Mouse (Mus musculus) heart, embryonic 14.5 days (tissue): Measurements from ENCODE around the gene Ston2. TPM values are rescaled to one million over a fixed set of nuclear protein-coding genes. Genes with fewer than 3 reads are reported as not detected.

ENCODE experiments used
- ATAC-seq: fragments of 200-750 bp; cut with Nextera tagmentation; 2 replicates; pipeline ENCODE4 v1.8.0; 2017; ENCODE audit warnings: low read depth, moderate TSS enrichment; ENCODE audit not compliant: insufficient number of reproducible peaks, insufficient read depth, low FRiP score
- H3K27ac ChIP-seq, 2 experiments: fragments of 200-500 bp in 1 of 2; fragments of 300-500 bp in 1 of 2; sonication (generic) in 1 of 2; replicated peaks in 1 of 2; 2 replicates each; pipeline ENCODE4 v1.5.1; 2012 to 2014; ENCODE audit warnings: low read depth in 2 of 2, low read length in 2 of 2, control low read depth in 1 of 2, mild to moderate bottlenecking in 1 of 2, mixed read lengths in 1 of 2; ENCODE audit not compliant: control insufficient read depth in 1 of 2, insufficient read depth in 1 of 2
- H3K27me3 ChIP-seq: fragments of 300-500 bp; sonication (generic); 2 replicates; pipeline ENCODE4 v1.6.1; 2014; ENCODE audit warnings: mild to moderate bottlenecking, low read length, control low read depth; ENCODE audit not compliant: control insufficient read depth, insufficient read depth
- H3K36me3 ChIP-seq: fragments of 300-500 bp; sonication (generic); 2 replicates; pipeline ENCODE4 v1.6.1; 2014; ENCODE audit warnings: mild to moderate bottlenecking, control low read depth, low read length, mixed read lengths; ENCODE audit not compliant: control insufficient read depth, insufficient read depth
- H3K4me1 ChIP-seq, 2 experiments: fragments of 200-500 bp in 1 of 2; fragments of 300-500 bp in 1 of 2; sonication (generic) in 1 of 2; 2 replicates each; pipeline ENCODE4 v1.6.1; 2012 to 2014; ENCODE audit warnings: low read length in 2 of 2, control low read depth in 1 of 2, mixed read lengths in 1 of 2; ENCODE audit not compliant: control insufficient read depth in 2 of 2, insufficient read depth in 2 of 2
- H3K4me2 ChIP-seq: fragments of 300-500 bp; sonication (generic); 2 replicates; pipeline ENCODE4 v1.6.1; 2014; ENCODE audit warnings: mild to moderate bottlenecking, low read length
- H3K4me3 ChIP-seq, 2 experiments: fragments of 200-500 bp in 1 of 2; fragments of 300-500 bp in 1 of 2; sonication (generic) in 1 of 2; 2 replicates each; pipeline ENCODE4 v1.5.1; 2012 to 2014; ENCODE audit warnings: low read length in 2 of 2, mild to moderate bottlenecking in 2 of 2, control low read depth in 1 of 2, low read depth in 1 of 2, moderate library complexity in 1 of 2; ENCODE audit not compliant: control insufficient read depth in 1 of 2, insufficient read depth in 1 of 2
- H3K9ac ChIP-seq: fragments of 300-500 bp; sonication (generic); 2 replicates; pipeline ENCODE4 v1.6.1; 2014; ENCODE audit warnings: mild to moderate bottlenecking, low read length
- H3K9me3 ChIP-seq: fragments of 300-500 bp; sonication (generic); 2 replicates; pipeline ENCODE4 v1.6.1; 2016; ENCODE audit warnings: low read length, control low read depth; ENCODE audit not compliant: control insufficient read depth
- WGBS: fragments of 180-500 bp; shearing (Covaris S2); extraction: QIAGEN DNeasy Blood & Tissue Kit; methylation state at CpG from one replicate; pipeline ENCODE4 v1.1.7; 2014; 5-methylcytosine and 5-hydroxymethylcytosine counted together
- polyA plus RNA-seq: library from polyadenylated mRNA; unstranded; fragments of >200 nt; fragmentation: Nextera tagmentation; extraction: Ambion mirVana; gene quantifications from 2 replicates; pipeline ENCODE4 v1.2.1, GENCODE M21; 2014

Gene Ston2
- polyA plus RNA-seq, 1 experiment from 2014 or later, result 1.5 TPM

- peaks cover 12 to 14% of the 10 kb centered on the region in 2 experiments for H3K4me1 ChIP-seq
- no peak; the same call in 1 of the 2 replicates for ATAC-seq
- H3K9me3 ChIP-seq, result no peaks in the 10 kb centered on the region
- WGBS, result 23% methylated on average over 7 of the region's 7 CpGs
- no peak overlapping the region for H3K9ac ChIP-seq
- peak overlapping the region; percentile 64 for H3K4me2 ChIP-seq
- H3K27me3 ChIP-seq, result no peaks in the 10 kb centered on the region
- no peak overlapping the region for H3K4me3 ChIP-seq
- H3K27ac ChIP-seq, result no peak overlapping the region
- no peaks in the 10 kb centered on the region for H3K36me3 ChIP-seq
Observed at GRCm38 (mm10) chr12:91640712-91641111, 147.5 kb downstream of the Ston2 start.

GRCm38 (mm10) chr12:91638351-91638750 lies 149.8 kb downstream of the Ston2 start:
- no peak overlapping the region for H3K9ac ChIP-seq
- ATAC-seq, result no peak
- no peak overlapping the region for H3K4me2 ChIP-seq
- peaks cover 7 to 8% of the 10 kb centered on the region in 2 experiments for H3K4me1 ChIP-seq
- H3K36me3 ChIP-seq, result no peaks in the 10 kb centered on the region
- WGBS, result 80% methylated on average over 3 of the region's 3 CpGs
- no peaks in the 10 kb centered on the region for H3K9me3 ChIP-seq
- H3K27me3 ChIP-seq, result no peaks in the 10 kb centered on the region
- no peak overlapping the region for H3K4me3 ChIP-seq
- H3K27ac ChIP-seq, result no peak overlapping the region

GRCm38 (mm10) chr12:91637136-91637909 lies 150.9 kb downstream of the Ston2 start:
- peaks cover 7 to 8% of the 10 kb centered on the region in 2 experiments for H3K4me1 ChIP-seq
- no peak for ATAC-seq
- no peak overlapping the region for H3K27ac ChIP-seq
- no peak overlapping the region for H3K9ac ChIP-seq
- H3K4me3 ChIP-seq, result no peak overlapping the region
- no peak overlapping the region for H3K4me2 ChIP-seq
- no peaks in the 10 kb centered on the region for H3K36me3 ChIP-seq
- no peaks in the 10 kb centered on the region for H3K27me3 ChIP-seq
- no peaks in the 10 kb centered on the region for H3K9me3 ChIP-seq
- 77% methylated on average over 12 of the region's 12 CpGs for WGBS

GRCm38 (mm10) chr12:91626482-91626881 lies 161.7 kb downstream of the Ston2 start:
- 68% methylated on average over 5 of the region's 5 CpGs for WGBS
- Histone ChIP-seq H3K27me3 (no peaks in the 10 kb centered on the region), H3K9me3 (no peaks in the 10 kb centered on the region), H3K27ac (no peak overlapping the region), H3K4me1 (no peaks in the 10 kb centered on the region), H3K4me2 (no peak overlapping the region), H3K4me3 (no peak overlapping the region), H3K9ac (no peak overlapping the region), H3K36me3 (no peaks in the 10 kb centered on the region)
- no peak for ATAC-seq

- H3K27ac ChIP-seq, result no peak overlapping the region
- H3K36me3 ChIP-seq, result no peaks in the 10 kb centered on the region
- ATAC-seq, result no peak
- WGBS, result 63% methylated on average over 1 of the region's 1 CpGs
- H3K4me1 ChIP-seq, result no peaks in the 10 kb centered on the region
- H3K9ac ChIP-seq, result no peak overlapping the region
- H3K27me3 ChIP-seq, result no peaks in the 10 kb centered on the region
- H3K4me3 ChIP-seq, result no peak overlapping the region
- H3K9me3 ChIP-seq, result no peaks in the 10 kb centered on the region
- no peak overlapping the region for H3K4me2 ChIP-seq
Observed at GRCm38 (mm10) chr12:91625013-91625412, 163.2 kb downstream of the Ston2 start.

GRCm38 (mm10) chr12:91609425-91609824 lies 178.8 kb downstream of the Ston2 start:
- Histone ChIP-seq H3K4me1 (0 out of 4 replicates have a peak, but pooled peaks cover 0 to 3% of the 10 kb centered on the region in 2 experiments), H3K4me2 (no peak overlapping the region), H3K27me3 (no peaks in the 10 kb centered on the region), H3K9ac (no peak overlapping the region), H3K9me3 (no peaks in the 10 kb centered on the region), H3K36me3 (no peaks in the 10 kb centered on the region), H3K4me3 (no peak overlapping the region), H3K27ac (no peak overlapping the region)
- 80% methylated on average over 5 of the region's 5 CpGs for WGBS
- ATAC-seq, result no peak

GRCm38 (mm10) chr12:91607678-91608077 lies 180.5 kb downstream of the Ston2 start:
- Histone ChIP-seq H3K9ac (no peak overlapping the region), H3K27ac (no peak overlapping the region), H3K36me3 (no peaks in the 10 kb centered on the region), H3K9me3 (no peaks in the 10 kb centered on the region), H3K4me2 (no peak overlapping the region), H3K27me3 (no peaks in the 10 kb centered on the region), H3K4me1 (0 out of 4 replicates have a peak, but pooled peaks cover 0 to 3% of the 10 kb centered on the region in 2 experiments), H3K4me3 (no peak overlapping the region)
- ATAC-seq, result no peak
- 72% methylated on average over 7 of the region's 7 CpGs for WGBS
